Mouse (Mus musculus) olfactory bulb, adult 2 months (tissue): ENCODE data around the gene Etnk1.

Experiments
- CTCF ChIP-seq: fragments of 200-500 bp; IDR thresholded peaks from 2 replicates; pipeline ENCODE4 v1.5.1; 2012; ENCODE audit warnings: low read depth, mild to moderate bottlenecking, low read length, moderate library complexity; ENCODE audit not compliant: insufficient read depth
- POLR2A ChIP-seq: fragments of 200-500 bp; IDR thresholded peaks from 2 replicates; pipeline ENCODE4 v1.6.1; 2012; ENCODE audit warnings: mild to moderate bottlenecking, low read depth, low read length, moderate library complexity; ENCODE audit not compliant: insufficient read depth

DNA sequence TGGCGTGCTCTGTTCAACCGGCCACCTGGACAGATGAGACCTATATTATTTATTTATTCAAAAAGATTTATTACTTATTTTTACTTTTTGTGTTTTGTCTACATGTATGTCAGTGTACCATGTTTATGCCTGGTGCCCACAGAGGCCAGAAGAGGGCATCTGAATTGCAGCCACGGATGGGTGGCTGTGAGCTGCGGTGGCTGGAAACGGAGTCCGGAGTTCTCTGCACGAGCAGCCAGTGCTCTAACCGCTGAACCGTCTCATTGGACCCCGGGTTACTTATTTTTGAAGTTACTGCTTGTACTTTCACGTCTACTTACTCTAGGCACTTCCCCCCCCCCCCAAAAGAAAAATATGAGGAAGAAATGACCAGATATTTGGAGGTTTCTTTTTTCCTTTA, 65.7 kb downstream of the Etnk1 start:
- TF ChIP-seq CTCF (no peak), POLR2A (no peak)
